Mouse (Mus musculus) megakaryocyte, adult 5-6 weeks (primary cell): ENCODE data around the gene Gm5725. TPM values are rescaled to one million over a fixed set of nuclear protein-coding genes. Genes with fewer than 3 reads are reported as not detected.
"Not testable (repeated sequence)": the region's sequence is repeated elsewhere in the genome, so short reads cannot be mapped to it uniquely, and the experiment has no call there.

Source experiments
- ATAC-seq: 2 replicates; pipeline ENCODE4 v1.8.0; 2016; ENCODE audit warnings: mild to moderate bottlenecking, inconsistent platforms; ENCODE audit not compliant: poor library complexity, severe bottlenecking
- total RNA-seq, 2 experiments: library from RNA; stranded (forward) in 1 of 2; stranded (reverse) in 1 of 2; fragments of 153-499, 151-499 nt in 1 of 2; fragments of 221-1000, 200-1000 nt in 1 of 2; gene quantifications; 2 replicates each; pipeline versions ENCODE4 v1.2.3 to v1.2.4; 2015 to 2017

Gm5725 gene
- not detected in 2 replicates for total RNA-seq (2015)
- not detected in 2 replicates for total RNA-seq (2017)

GRCm38 (mm10) chr7:21844167-21844566 is at the start of gene Gm5725:
Gene Gm5725 (minus strand): TSS chr7:21844267.
- ATAC-seq: not testable (repeated sequence)

DNA sequence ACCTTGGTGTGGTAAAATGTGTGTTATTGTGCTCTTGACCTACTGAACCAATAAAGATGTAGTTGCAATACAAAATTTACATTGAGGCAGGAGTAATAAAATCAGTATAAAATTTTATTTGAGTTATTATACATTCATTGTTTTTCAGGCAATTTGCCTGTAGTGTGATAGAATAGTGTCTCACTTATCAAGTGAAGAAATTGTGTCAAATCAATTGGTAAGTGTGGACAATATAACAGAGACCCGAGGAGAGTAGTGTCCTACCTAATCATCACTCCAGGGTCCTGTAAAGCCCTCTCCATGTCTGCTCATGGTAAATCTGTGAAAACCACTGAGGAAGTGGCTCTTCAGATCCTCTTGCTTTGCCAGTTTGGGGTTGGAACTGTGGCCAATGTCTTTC is 12.0 kb downstream of the Gm5725 start, which contains the start of gene Vmn1r135:
Gene Vmn1r135, plus strand, starts transcription at position 301 of the 400 bp plus-strand sequence.
- ATAC-seq: not testable (repeated sequence)

GRCm38 (mm10) chr7:21796628-21797027 is 47.4 kb downstream of the Gm5725 start, which contains the start of gene Gm4177:
Gene Gm4177 (minus strand): TSS chr7:21796728.
- ATAC-seq: not testable (repeated sequence)

Other genes starting within 250 kb of the Gm5725 start
- gene Vmn1r132, start 230.2 kb downstream of the Gm5725 start, total RNA-seq (2015): not detected in 2 replicates
- gene Vmn1r132, start 230.2 kb downstream of the Gm5725 start, total RNA-seq (2017): not detected in 2 replicates
- not detected in 2 replicates for gene Gm4175, start 82.8 kb downstream of the Gm5725 start, total RNA-seq (2015)
- gene Gm4175, start 82.8 kb downstream of the Gm5725 start, total RNA-seq (2017): not detected in 2 replicates
- gene Gm4177, start 47.5 kb downstream of the Gm5725 start, total RNA-seq (2015): not detected in 2 replicates
- not detected in 2 replicates for gene Gm4177, start 47.5 kb downstream of the Gm5725 start, total RNA-seq (2017)
- gene Vmn1r135, start 11.9 kb downstream of the Gm5725 start, total RNA-seq (2015): not detected in 2 replicates
- gene Vmn1r135, start 11.9 kb downstream of the Gm5725 start, total RNA-seq (2017): not detected in 2 replicates
- gene Gm5891, start 77.0 kb upstream of the Gm5725 start, total RNA-seq (2015): not detected in 2 replicates
- gene Gm5891, start 77.0 kb upstream of the Gm5725 start, total RNA-seq (2017): not detected in 2 replicates
- gene Vmn1r137, start 150.3 kb upstream of the Gm5725 start, total RNA-seq (2015): not detected in 2 replicates
- not detected in 2 replicates for gene Vmn1r137, start 150.3 kb upstream of the Gm5725 start, total RNA-seq (2017)
- not detected in 2 replicates for gene Vmn1r138, start 184.6 kb upstream of the Gm5725 start, total RNA-seq (2015)
- not detected in 2 replicates for gene Vmn1r138, start 184.6 kb upstream of the Gm5725 start, total RNA-seq (2017)
- gene Gm6176, start 212.0 kb upstream of the Gm5725 start, total RNA-seq (2015): not detected in 2 replicates
- not detected in 2 replicates for gene Gm6176, start 212.0 kb upstream of the Gm5725 start, total RNA-seq (2017)
- not detected in 2 replicates for gene Vmn1r139, start 224.8 kb upstream of the Gm5725 start, total RNA-seq (2015)
- not detected in 2 replicates for gene Vmn1r139, start 224.8 kb upstream of the Gm5725 start, total RNA-seq (2017)